Mouse (Mus musculus) liver, embryonic 11.5 days (tissue): ENCODE data around the gene Hnrnph2. TPM values are rescaled to one million over a fixed set of nuclear protein-coding genes. Genes with fewer than 3 reads are reported as not detected.

Experiments used
- ATAC-seq: fragments of 200-750 bp; cut with Nextera tagmentation; replicated peaks from 2 replicates; pipeline ENCODE4 v1.8.0; 2017; ENCODE audit warnings: moderate number of reproducible peaks, mild to moderate bottlenecking, moderate TSS enrichment, moderate library complexity; ENCODE audit not compliant: low FRiP score
- DNase-seq: peaks from one replicate; pipeline ENCODE4 v3.0.0-alpha.2; 2017; ENCODE audit warnings: low spot score
- H3K27ac ChIP-seq: fragments of 300-500 bp; sonication (generic); 2 replicates; pipeline ENCODE4 v1.5.1; 2014; ENCODE audit warnings: mild to moderate bottlenecking, low read depth, low read length, control low read depth
- H3K27me3 ChIP-seq: fragments of 300-500 bp; sonication (generic); replicated peaks from 2 replicates; pipeline ENCODE4 v1.6.1; 2014; ENCODE audit warnings: low read length, mixed read lengths; ENCODE audit not compliant: control insufficient read depth, insufficient read depth
- H3K36me3 ChIP-seq: fragments of 300-500 bp; sonication (generic); 2 replicates; pipeline ENCODE4 v1.6.1; 2014; ENCODE audit warnings: mild to moderate bottlenecking, low read length, moderate library complexity, mixed read lengths; ENCODE audit not compliant: control insufficient read depth, insufficient read depth
- H3K4me1 ChIP-seq: fragments of 300-500 bp; sonication (generic); replicated peaks from 2 replicates; pipeline ENCODE4 v1.6.1; 2014; ENCODE audit warnings: low read length, mixed read lengths; ENCODE audit not compliant: control insufficient read depth, insufficient read depth
- H3K4me2 ChIP-seq: fragments of 300-500 bp; sonication (generic); 2 replicates; pipeline ENCODE4 v1.6.1; 2014; ENCODE audit warnings: mild to moderate bottlenecking, control low read depth, moderate library complexity
- H3K4me3 ChIP-seq: fragments of 300-500 bp; sonication (generic); 2 replicates; pipeline ENCODE4 v1.5.1; 2014; ENCODE audit warnings: low read depth, low read length, control low read depth
- H3K9ac ChIP-seq: fragments of 300-500 bp; sonication (generic); 2 replicates; pipeline ENCODE4 v1.6.1; 2014; ENCODE audit warnings: low read depth, low read length, control low read depth
- H3K9me3 ChIP-seq: fragments of 300-500 bp; sonication (generic); 2 replicates; pipeline ENCODE4 v1.6.1; 2016; ENCODE audit warnings: low read length, inconsistent platforms, mixed read lengths; ENCODE audit not compliant: control insufficient read depth
- WGBS: fragments of 180-500 bp; shearing (Covaris S2); extraction: QIAGEN DNeasy Blood & Tissue Kit; methylation state at CpG from one replicate; pipeline ENCODE4 v1.1.7; 2014; 5-methylcytosine and 5-hydroxymethylcytosine counted together
- polyA plus RNA-seq: library from polyadenylated mRNA; unstranded; fragments of >200 nt; fragmentation: Nextera tagmentation; extraction: Ambion mirVana; gene quantifications from 2 replicates; pipeline ENCODE4 v1.2.1, GENCODE M21; 2014

The Hnrnph2 gene
- polyA plus RNA-seq: 134 and 153 TPM in 2 replicates

- H3K27me3 ChIP-seq: no peaks in the 10 kb centered on the region
- peak within 1 kb of the TSS; percentile 62 for H3K4me3 ChIP-seq
- H3K27ac ChIP-seq: peak within 1 kb of the TSS; percentile 63
- peak within 1 kb of the TSS; percentile 63 for H3K4me2 ChIP-seq
- H3K9me3 ChIP-seq: no peaks in the 10 kb centered on the region
- peak; percentile 72 for DNase-seq
- H3K9ac ChIP-seq: peak within 1 kb of the TSS; percentile 71
- peak; percentile 97 for ATAC-seq
- no peaks in the 10 kb centered on the region for H3K4me1 ChIP-seq
- no peaks in the 10 kb centered on the region for H3K36me3 ChIP-seq
- 17% methylated on average over 33 of the region's 33 CpGs for WGBS
These were observed at the start of gene Hnrnph2, which contains the start of gene Gla for GRCm38 (mm10) chrX:134600659-134601379. TSS of gene Hnrnph2 (plus strand) at chrX:134601179. TSS of gene Gla (minus strand) at chrX:134601125.

GRCm38 (mm10) chrX:134553326-134553725, 47.7 kb upstream of the Hnrnph2 start:
- no peaks in the 10 kb centered on the region for H3K9me3 ChIP-seq
- no peaks in the 10 kb centered on the region; the same call in 1 of the 2 replicates for H3K36me3 ChIP-seq
- no peak overlapping the region for H3K9ac ChIP-seq
- H3K4me2 ChIP-seq: no peak overlapping the region
- H3K4me1 ChIP-seq: no peaks in the 10 kb centered on the region
- DNase-seq (no peak), ATAC-seq (no peak)
- WGBS: 79% methylated on average over 4 of the region's 4 CpGs
- no peak overlapping the region for H3K4me3 ChIP-seq
- no peaks in the 10 kb centered on the region for H3K27me3 ChIP-seq
- no peak overlapping the region for H3K27ac ChIP-seq

GRCm38 (mm10) chrX:134554425-134554824, 46.6 kb upstream of the Hnrnph2 start:
- no peaks in the 10 kb centered on the region for H3K27me3 ChIP-seq
- H3K9ac ChIP-seq: no peak overlapping the region
- 68% methylated on average over 6 of the region's 6 CpGs for WGBS
- no peak overlapping the region for H3K4me2 ChIP-seq
- H3K9me3 ChIP-seq: no peaks in the 10 kb centered on the region
- ATAC-seq: no peak
- H3K4me3 ChIP-seq: no peak overlapping the region
- DNase-seq: no peak
- H3K4me1 ChIP-seq: no peaks in the 10 kb centered on the region
- no peaks in the 10 kb centered on the region; the same call in 1 of the 2 replicates for H3K36me3 ChIP-seq
- no peak overlapping the region for H3K27ac ChIP-seq

- WGBS: 58% methylated on average over 4 of the region's 4 CpGs
- Histone ChIP-seq H3K9ac (no peak overlapping the region), H3K36me3 (no peaks in the 10 kb centered on the region), H3K4me3 (no peak overlapping the region), H3K9me3 (no peaks in the 10 kb centered on the region), H3K4me2 (no peak overlapping the region), H3K4me1 (no peaks in the 10 kb centered on the region), H3K27ac (no peak overlapping the region), H3K27me3 (no peaks in the 10 kb centered on the region)
- DNase-seq (no peak), ATAC-seq (peak; percentile 65)
These were observed 36.7 kb upstream of the Hnrnph2 start for GRCm38 (mm10) chrX:134564326-134564725.

GRCm38 (mm10) chrX:134566536-134567222, 34.3 kb upstream of the Hnrnph2 start:
- Histone ChIP-seq H3K27ac (no peak overlapping the region), H3K4me2 (no peak overlapping the region), H3K36me3 (no peaks in the 10 kb centered on the region), H3K4me1 (no peaks in the 10 kb centered on the region), H3K4me3 (no peak overlapping the region), H3K9ac (no peak overlapping the region), H3K27me3 (no peaks in the 10 kb centered on the region), H3K9me3 (no peaks in the 10 kb centered on the region)
- no peak for ATAC-seq
- WGBS: 77% methylated on average over 8 of the region's 8 CpGs
- no peak for DNase-seq

- Histone ChIP-seq H3K9me3 (no peaks in the 10 kb centered on the region), H3K9ac (no peak overlapping the region), H3K36me3 (no peaks in the 10 kb centered on the region), H3K4me1 (no peaks in the 10 kb centered on the region), H3K4me3 (no peak overlapping the region), H3K27ac (no peak overlapping the region), H3K4me2 (no peak overlapping the region), H3K27me3 (no peaks in the 10 kb centered on the region)
- DNase-seq (no peak), ATAC-seq (no peak)
- WGBS: 75% methylated on average over 4 of the region's 4 CpGs
These were observed 23.1 kb upstream of the Hnrnph2 start for GRCm38 (mm10) chrX:134577896-134578295.

GRCm38 (mm10) chrX:134580528-134581305, 20.3 kb upstream of the Hnrnph2 start:
- H3K4me3 ChIP-seq: peak overlapping the region; percentile 44
- no peaks in the 10 kb centered on the region for H3K4me1 ChIP-seq
- H3K9me3 ChIP-seq: no peaks in the 10 kb centered on the region
- no peaks in the 10 kb centered on the region for H3K27me3 ChIP-seq
- no peak for DNase-seq
- no peak for ATAC-seq
- H3K9ac ChIP-seq: peak overlapping the region; percentile 14; the same call in 1 of the 2 replicates
- 71% methylated on average over 14 of the region's 14 CpGs for WGBS
- H3K4me2 ChIP-seq: peak overlapping the region; percentile 58
- H3K36me3 ChIP-seq: no peaks in the 10 kb centered on the region
- no peak overlapping the region for H3K27ac ChIP-seq

GRCm38 (mm10) chrX:134582270-134582669, 18.7 kb upstream of the Hnrnph2 start:
- Histone ChIP-seq H3K4me2 (peak overlapping the region; percentile 55), H3K36me3 (no peaks in the 10 kb centered on the region), H3K9ac (peak overlapping the region; percentile 68), H3K27ac (peak overlapping the region; percentile 71; the same call in 1 of the 2 replicates), H3K4me3 (peak overlapping the region; percentile 44), H3K4me1 (no peaks in the 10 kb centered on the region), H3K9me3 (no peaks in the 10 kb centered on the region), H3K27me3 (no peaks in the 10 kb centered on the region)
- ATAC-seq: peak; percentile 51; the same call in 1 of the 2 replicates
- DNase-seq: no peak
- 57% methylated on average over 11 of the region's 11 CpGs for WGBS
